Mouse (Mus musculus): ENCODE measurements around the gene Uqcrq.

Gene Uqcrq

DNA sequence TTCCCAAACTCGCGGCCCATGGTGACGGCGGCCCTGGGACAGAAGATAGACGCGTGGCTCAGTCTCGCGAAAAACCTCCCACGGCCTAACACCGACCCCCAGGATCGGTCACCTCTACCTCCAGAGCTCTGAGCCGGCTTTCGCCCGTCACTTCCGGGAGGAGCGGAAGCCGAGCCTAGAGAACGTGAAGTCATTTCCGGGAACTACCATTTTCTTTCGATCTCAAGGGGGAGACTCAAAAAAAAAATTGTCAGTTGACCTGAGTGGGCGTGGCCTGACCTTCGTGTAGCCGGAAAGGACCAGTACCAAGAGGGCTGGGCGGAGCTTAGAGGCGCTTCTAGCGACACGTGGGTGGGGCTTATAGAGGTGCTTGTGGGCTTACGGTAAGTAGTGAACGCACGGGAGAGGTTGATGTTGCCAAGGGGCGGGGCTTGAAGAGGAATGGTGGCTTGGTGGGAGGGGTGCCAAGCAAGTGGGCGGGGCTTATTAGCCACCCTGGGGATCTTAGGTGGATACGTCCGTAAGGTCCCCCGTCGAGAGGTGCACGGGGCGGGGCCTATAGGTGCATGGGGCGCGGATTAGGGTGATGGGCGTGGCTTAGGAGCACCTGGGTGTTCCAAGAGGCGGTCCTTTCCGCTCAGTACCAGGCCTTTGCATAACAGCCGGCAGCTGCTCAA is at the start of gene Uqcrq, which contains the start of gene Gdf9:
Gene Uqcrq (minus strand): TSS at position 162 of the 677 bp plus-strand sequence.
Gene Gdf9 (plus strand): TSS at position 354 of the 677 bp plus-strand sequence.
- peak; percentile 100 for DNase-seq (ENCODE audit: low read depth, low spot score)

DNA sequence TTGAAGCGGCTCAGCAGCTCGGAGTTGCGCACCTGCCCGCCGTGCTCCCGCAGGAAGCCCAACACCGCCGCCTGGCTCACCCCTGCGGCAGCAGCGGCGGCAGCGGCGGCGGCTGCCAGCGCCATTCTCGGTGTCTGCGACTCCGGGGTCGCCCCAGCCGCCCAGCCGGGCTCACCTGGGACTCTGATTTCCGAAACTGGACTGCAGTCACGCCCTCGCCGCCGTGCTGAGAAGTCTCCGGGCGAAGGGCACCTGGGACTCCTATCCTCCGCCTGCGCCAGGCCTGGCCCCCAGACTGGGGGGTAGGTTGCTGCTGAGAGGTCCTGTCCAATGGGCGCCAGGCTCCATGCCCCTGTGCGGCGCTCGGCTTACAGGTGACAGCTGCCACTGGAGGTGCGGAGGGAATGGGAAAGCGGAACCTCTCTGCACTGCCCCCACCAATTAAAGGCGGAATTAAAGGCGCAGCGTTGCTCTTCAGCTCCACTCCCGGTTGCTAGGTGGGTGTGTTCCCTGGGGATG is 49.2 kb upstream of the Uqcrq start, which contains the start of the genes Gm9945 and Sowaha:
Gene Gm9945 (plus strand): TSS at position 384 of the 519 bp plus-strand sequence.
Gene Sowaha (minus strand): TSS at position 492 of the 519 bp plus-strand sequence.
- peak; percentile 74 for DNase-seq (ENCODE audit: low read depth, low spot score)

DNA sequence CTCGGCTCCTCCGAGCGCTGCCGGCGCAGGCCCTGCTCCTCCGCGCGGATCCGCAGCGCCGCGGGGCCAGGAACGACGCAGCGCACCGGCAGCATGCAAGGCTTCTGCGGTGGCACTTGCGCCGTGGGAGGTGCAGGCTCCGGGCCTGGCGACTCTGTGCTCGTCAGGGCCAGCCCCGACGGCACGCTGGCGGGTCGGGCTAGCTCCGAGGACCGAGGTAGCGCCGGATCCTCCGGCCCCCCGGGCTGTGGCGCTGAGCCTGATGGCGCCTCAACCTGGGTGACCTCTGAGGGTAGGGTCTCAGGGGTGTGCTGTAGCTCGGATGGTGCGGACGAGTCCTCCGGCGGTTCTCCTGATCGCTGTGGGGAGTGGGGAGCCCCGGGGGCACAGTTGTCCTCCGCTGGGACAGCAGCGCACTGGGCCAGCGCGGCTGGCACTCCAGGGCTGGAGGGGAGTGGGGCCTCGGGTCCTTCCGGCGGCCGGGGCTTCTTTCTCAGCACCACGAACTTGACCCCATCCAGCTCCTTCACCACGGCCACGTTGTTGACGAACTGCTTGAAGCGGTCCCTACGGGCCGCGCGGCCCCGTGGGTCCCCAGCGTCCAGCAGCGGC is 48.6 kb upstream of the Uqcrq start:
- DNase-seq (ENCODE audit: low read depth, low spot score), result peak; percentile 67

DNA sequence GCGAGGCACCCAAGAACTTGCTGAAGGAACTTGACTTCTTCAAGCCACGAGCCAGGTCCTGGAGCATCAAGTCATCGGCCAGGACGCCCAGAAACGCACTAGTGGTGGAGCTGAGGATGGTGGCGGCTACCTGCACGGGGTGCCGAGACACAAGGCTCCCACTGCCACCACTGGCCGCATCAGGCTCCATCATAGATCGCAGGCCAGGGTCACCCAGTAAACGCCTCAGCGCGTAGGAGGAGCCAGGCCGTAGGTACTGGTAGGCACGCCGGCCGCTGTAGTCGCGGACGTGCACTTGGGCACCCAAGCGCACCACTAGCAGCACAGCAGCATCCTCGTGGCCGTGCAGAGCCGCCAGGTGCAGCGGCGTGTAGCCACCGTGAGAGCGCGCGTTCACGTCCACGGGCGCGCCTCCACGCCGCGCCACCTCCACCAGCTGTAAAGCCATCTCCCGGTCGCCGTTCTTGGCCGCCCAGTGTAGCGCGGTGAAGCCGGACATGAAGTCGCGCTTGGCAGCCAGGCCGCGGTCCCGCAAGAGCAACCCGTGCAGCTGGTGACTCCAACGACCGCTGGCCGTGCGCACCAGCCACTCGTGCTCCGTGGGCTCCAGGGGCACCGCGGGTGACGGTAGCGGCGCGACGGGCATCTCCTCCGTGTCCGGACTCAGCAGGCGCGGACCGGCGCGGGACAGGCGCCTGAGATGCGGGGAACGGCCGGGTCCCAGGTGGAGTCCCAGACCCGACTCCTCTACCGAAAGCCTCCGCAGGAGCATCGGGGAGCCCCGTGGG is 47.9 kb upstream of the Uqcrq start:
- peak; percentile 73 for DNase-seq (ENCODE audit: low read depth, low spot score)

DNA sequence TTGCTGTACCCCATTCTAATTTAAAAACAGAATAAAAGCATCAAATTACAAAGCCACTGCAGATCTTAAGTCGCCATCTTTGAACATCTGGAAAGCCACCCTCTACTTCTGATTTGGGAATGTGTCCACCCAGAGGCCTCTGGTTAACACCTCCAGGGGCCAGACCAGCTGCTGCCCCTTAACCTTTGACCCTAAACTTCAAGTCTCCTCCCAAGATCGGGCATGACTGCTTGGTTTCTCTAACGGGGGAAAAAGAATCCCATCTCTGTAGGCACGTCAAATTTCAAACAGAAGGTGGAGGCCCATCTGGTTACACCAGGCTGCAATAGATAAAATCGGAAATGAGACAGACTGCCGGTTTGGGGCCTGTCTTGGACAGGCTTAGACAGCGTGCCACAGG is 47.2 kb upstream of the Uqcrq start:
- no peak for DNase-seq (ENCODE audit: low read depth, low spot score)

DNA sequence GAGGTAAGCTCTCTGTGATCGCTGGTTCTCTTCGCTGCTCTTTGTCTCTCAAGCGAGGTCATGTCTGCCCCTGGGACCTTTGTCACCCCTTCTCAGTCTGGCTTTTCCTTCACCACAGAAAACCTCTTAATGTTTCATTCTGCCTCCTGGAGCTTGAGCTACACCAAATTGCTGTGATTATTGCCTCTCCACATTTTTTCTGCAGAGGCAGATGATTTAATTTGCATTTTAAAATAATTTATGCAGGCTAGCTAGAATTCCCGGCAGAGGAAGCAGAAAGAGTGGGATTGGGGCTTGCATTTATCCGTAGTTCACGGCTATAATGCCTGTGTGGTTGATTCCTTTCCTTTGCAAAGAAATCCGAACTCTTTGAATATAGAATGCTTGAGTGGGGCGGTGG is 45.0 kb upstream of the Uqcrq start:
- no peak for DNase-seq (ENCODE audit: low read depth, low spot score)

DNA sequence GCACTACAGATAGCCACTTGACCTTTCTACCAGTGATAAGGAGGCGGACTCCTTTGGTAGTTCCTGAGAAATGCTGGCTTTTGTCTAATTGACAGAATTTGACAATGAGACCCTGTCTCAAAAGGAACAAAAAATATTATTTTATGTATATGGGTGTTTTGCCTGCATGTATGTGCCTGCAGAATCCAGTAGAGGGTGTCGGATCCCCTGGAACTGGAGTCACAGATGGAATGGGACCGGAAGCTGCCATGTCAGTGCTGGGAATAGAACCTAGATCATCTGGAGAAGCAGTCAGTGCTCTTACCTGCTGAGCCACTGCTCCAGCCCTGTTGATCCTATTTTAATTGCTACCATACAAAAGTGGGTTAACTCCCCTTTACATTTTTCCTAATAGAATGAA is 42.1 kb upstream of the Uqcrq start:
- no peak for DNase-seq (ENCODE audit: low read depth, low spot score)

DNA sequence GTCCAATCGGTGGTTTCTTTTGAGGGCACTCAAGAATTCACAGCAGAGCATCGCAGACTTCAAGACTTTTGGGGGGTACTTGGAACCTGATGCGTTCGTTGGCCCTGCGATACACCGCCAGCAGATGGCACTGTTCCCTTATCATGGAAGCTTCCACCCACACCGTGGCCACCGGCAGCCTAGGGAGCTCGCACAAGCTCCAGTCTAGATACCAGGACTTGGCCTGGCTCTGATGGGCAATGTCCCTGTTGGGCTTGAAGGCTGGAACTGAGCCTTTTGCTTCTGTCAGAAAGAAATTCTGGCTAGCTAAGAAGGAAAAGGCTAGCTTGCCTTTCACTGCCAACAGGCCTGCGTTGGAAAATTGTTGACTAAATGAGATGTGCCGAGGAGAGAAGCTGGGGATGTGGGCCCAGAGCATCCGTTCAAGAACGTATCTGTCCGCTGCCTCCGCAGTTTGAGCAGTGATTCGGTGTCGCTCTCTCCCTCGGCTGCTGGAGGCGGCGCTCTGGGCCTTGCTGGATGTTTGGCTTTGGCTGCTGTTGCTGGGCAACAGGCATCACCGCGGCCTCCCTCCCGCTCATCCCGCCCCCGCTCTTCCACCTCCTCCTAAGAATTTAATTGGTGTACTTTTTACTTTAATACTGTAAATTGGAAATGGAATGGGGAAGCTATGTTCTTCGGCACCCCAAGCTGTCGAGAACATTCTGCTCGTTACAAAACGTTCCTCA is 39.5 kb upstream of the Uqcrq start, which contains the start of gene Gm9837:
Gene Gm9837 (minus strand): TSS at position 512 of the 728 bp plus-strand sequence.
- peak; percentile 89 for DNase-seq (ENCODE audit: low read depth, low spot score)

DNA sequence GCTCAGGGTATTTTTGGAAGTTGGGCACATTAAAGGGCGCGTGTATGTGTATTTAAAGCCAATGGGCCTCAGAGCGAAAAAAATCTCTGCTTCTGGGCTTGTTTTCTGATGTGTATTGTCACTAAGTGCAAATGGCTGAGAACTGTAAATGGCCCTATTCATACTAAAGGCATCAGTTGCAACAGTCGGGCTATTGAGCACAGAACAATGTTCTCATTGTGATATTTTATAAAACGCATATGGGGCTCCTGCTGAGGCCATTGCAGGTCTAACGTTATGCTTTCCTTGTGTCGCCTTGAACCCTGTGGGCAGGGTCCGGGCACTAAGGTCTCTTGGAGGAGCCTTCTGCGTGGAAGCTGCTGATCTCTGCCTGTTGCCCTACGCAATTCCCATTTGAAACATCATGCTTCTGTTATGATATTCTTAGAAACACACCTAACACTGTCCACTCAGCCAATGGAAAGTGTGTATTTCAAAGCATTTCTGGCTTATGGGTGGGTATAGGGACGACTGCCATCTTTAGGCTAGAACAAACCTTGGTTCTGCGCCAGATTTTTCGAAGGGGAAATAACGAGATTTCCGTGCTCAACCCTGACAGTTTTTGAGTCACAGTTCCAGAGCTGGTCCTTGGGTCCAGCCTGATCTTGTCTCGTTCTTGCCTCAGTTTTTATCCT is 38.8 kb upstream of the Uqcrq start:
- no peak for DNase-seq (ENCODE audit: low read depth, low spot score)

DNA sequence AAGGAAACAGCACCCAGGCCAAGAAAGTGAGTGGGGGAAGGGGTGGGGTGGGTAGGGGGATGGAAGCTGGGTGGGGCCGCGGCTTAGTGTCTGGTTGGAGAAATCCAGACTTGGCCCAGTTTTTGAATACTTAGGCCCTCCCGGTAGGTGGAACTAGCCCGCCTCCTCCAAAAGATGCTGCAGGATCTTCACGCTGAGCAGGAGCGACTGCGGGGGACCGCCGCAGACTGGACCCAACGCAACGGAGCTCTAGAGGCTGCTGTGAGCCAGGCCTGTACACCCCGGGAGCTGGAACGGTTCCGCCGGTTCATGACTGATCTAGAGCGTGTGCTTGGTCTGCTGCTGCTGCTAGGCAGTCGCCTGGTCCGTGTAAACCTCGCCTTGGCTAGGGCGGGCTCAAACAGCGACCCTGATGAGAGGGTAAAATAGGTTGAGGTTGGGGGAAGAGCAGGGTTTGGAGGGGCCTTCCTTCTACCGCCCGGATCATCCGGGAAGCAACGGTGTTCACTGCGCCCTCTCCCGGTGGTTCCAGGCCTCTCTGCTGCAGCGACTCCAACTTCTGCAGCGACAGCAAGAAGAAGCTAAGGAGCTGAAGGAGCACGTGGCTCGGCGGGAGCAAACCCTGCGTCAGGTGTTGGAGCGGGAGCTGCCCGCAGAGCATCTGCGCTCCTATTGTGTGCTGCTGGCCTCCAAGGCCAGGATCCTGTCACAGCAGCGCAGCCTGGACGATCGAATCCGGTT is 35.8 kb upstream of the Uqcrq start:
- peak; percentile 92 for DNase-seq (ENCODE audit: low read depth, low spot score)

DNA sequence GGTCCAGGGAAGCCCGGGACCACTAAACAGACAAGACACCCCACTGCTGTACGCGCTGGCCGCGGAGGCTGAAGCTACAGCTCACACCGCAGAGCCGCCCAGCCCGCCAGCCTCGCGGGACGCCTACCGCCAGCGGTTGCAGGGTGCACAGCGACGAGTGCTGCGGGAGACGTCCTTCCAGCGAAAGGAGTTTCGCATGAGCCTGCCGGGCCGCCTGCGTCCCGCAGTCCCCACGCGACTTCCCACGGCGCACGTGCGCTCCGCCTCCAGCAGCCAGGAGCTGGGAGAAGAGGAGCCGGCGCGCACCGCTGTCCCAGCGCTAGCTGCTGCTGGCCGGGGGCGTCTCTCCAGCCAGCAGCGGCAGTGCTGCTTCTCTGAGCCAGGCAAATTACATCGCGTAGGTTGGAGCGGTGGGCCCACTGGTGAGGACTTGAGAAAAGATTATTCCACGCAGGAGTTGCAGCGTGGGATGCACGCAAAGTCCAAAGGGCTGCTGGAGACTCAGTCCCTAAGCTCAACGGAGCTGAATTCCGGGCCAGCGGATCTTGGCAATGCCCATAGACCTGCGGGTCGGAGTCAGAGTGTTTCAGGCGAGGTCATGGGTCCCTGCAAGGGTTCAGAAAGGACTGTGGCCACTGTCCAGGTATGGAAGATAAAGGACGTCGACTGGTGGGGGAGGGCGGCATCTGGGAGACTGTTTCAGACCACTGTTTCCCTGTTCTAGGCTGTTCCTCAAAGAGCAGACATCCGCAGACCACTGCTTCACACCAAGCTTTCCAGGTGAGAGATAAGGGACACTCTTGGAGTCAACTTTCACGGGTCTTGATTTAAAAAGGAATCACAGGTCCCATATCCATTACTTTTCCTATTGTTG is 33.2 kb upstream of the Uqcrq start:
- DNase-seq (ENCODE audit: low read depth, low spot score), result peak; percentile 69

DNA sequence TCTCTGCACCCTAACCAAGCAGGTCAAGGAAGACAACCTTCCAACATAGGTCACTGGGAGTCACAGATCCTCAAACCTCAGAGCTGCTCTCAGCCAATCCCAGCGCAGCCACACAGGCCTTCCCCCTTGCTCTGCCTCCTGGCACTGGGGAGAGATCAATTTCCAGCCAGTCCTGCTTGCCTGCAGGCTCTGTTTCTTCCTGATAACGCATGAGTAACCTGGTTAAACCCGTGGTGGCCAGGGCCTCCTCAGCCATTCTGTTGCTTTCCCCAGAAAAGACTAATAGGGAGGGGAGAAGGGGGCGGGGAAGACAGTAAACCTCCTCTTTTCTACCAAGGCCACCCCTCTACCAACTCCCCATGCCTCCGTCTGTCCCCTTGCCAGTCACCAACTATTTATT is 31.1 kb upstream of the Uqcrq start:
- no peak for DNase-seq (ENCODE audit: low read depth, low spot score)

DNA sequence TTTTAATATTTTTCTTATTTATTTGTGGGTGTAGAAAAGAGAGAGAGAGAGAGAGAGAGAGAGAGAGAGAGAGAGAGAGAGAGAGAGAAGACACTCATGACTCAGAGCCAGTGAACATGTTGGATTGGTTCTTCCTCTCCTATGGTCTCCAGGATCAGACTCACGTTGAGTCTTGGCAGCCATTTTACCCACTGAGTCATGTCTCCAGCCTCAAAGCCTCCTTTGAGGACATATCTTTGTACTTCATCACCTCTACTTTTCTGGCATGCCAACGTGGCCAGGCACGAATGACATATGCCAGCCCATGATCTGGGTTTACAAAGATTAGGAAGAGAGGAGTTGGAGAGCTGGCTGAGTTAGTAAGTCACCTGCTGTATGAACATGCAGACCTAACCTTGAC is 29.6 kb upstream of the Uqcrq start:
- DNase-seq (ENCODE audit: low read depth, low spot score), result no peak

DNA sequence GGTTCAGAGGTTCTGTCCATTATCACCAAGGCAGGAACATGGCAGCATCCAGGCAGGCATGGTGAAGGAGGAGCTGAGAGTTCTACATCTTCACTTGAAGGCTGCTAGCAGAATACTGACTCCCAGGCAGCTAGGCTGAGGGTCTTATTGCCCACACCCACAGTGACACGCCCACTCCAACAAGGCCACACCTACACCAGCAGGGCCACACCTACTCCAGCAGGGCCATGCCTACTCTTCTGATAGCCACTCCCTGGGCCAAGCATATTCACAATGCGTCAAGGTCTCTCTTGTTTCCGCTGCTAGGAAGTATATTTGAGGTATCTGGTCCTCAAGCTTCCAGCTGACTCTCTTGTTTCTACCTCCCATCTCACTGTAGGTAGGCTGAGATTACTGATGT is 28.4 kb upstream of the Uqcrq start:
- DNase-seq (ENCODE audit: low read depth, low spot score), result peak; percentile 60

DNA sequence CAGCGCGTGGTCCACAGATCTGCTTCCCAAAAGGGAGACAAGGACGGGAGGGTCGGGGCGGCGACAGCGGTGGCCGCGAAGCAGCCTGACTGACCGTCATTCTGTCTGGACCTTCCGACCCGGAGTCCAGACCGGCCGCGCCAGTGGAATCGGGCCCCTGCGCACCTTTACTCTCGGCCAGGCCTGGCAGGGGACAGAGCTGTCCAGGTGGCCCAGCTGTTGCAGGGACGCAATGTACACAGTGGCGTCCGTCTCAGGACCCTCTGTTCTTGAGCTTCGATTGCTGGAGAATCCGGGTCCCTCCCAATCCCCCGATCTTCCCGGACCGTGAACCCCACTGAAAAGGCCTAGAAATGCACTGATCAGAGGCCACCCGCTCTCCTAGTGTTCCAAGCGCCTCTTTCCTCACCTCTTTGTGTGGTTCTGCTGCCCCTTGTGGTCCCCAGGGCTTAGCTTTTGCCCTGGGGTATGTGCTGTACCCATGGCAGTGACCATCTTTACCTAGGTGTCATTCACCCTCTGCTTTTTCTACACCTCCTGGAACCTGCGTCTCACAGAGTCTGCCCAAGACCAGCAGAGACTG is 26.8 kb upstream of the Uqcrq start:
- DNase-seq (ENCODE audit: low read depth, low spot score), result no peak

DNA sequence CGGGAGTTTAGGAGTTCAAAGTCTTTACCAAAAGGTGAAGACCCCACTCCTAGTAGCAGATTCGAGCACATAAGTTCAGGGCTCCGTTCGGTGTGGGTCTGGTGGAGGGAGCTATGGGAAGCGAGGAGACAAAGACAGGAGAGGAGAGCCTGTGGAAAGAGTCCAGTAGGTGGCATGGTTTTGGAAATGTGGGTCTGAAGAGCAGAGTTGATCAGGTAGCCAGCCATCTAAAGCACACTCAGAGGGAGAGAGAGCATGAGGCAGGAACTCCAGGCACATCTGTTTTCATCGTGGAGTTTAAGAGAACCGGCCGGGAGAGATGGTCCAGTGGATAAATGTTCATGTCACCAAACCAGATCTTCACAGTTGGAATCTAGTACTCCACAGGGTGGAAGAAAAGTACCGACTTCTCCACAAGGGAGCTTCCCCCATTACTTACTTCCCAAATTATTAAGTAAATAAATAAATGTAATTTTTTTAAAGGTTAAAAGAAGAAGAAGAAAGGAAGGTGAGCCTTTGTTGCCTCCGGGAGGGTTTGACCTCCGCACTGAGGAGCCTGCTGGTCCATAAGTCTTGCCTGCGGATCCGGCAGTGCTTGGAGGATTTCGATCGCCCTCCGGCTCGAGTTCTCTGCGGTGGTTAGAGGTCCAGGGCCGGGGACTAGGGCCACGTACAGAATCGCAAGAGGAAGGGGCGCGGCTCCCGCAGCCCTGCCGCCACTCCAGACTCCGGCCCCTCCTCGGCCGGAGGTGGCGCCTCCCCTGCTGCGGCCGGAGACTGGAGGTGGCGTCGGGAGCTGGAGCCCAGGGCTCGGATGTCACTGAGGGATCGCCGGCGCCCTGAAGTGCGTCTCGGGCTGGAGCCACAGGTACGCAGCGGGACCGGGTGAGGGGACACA is 26.1 kb upstream of the Uqcrq start, which contains the start of the genes Gm10447 and Shroom1:
Gene Gm10447 (minus strand): TSS at position 637 of the 898 bp plus-strand sequence.
Gene Shroom1 (plus strand): TSS at position 732 of the 898 bp plus-strand sequence.
- peak; percentile 78 for DNase-seq (ENCODE audit: low read depth, low spot score)

DNA sequence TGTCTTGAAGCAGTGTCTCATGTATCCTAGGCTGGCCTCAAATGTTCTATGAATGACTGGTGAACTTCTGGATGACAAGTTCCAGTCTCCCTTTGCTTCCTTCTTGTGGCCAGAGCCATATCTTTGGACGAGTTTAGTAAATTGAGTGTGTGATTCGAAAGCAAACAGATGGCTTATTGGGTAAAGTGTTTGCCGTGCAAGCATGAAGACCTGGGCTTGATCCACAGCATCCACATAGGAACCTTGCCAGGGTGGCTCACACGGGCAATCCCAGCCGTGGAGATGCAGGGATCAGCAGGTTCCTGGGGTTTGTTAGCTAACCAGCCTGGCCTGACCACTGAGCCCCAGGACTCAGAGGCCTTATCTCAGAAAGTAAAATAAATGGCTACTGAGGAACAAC is 22.4 kb upstream of the Uqcrq start:
- no peak for DNase-seq (ENCODE audit: low read depth, low spot score)

DNA sequence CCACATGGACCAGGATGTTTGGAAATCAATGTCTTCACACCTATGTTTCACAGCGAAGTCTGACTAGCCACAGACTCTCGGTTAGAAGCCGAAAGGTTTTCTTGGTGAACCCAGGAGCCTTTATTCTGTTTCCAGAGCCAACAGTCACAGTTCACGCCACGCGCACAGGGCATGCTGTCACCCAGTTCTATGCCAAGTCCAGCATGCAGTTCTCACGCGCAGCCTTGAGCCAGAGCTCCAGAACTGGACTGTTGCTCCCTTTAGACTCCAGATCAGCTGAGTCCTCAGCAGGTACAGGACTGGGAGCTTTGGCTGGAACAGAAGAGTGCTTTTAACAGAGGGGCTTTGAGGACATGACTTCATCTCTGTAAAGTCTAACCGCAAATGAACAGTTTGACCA is 21.8 kb upstream of the Uqcrq start:
- no peak for DNase-seq (ENCODE audit: low read depth, low spot score)
